Mouse (Mus musculus): ENCODE data around the gene Hectd4.

GRCm38 (mm10) chr5:121242261-121242660, 22.2 kb downstream of the Hectd4 start:
- TF ChIP-seq CTCF (IDR thresholded peaks at IDR 0.05; ENCODE audit: low read depth) (no peak), EP300 (IDR thresholded peaks at IDR 0.05; ENCODE audit: low read depth) (no peak)
